Mouse (Mus musculus) heart, adult 2 months (tissue): ENCODE results near the gene Sdcbp2.

Source experiments
- CTCF ChIP-seq: fragments of 200-600 bp; IDR thresholded peaks from 2 replicates; pipeline ENCODE4 v1.8.1; 2022; ENCODE audit warnings: antibody characterized with exemption, mild to moderate bottlenecking, moderate library complexity
- EP300 ChIP-seq: fragments of 200-500 bp; IDR thresholded peaks from 2 replicates; pipeline ENCODE4 v1.6.1; 2011; ENCODE audit warnings: low read depth, low read length, control low read depth; ENCODE audit not compliant: insufficient read depth
- POLR2A ChIP-seq: fragments of 200-500 bp; IDR thresholded peaks from 2 replicates; pipeline ENCODE4 v1.6.1; 2011; ENCODE audit warnings: mild to moderate bottlenecking, low read depth, low read length, control low read depth; ENCODE audit not compliant: insufficient read depth

DNA sequence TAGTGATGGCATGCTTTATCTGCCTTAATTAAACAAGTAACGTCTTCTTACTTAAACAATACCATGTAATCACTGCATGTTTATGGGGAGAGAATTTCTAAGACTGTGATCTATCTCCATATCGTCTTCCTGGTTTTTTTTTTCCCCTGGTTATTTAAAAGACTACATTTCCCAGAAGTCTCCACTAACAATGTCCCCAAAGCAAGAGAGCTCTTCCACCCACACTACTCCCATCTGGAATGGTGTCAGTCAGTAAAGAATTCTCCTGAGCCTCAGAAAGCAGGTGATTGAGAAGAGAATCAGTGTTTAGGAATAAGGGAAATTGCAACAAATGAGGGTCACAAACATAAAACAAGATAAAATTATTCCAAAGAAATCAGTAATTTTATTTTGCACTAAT is 62.5 kb downstream of the Sdcbp2 start:
- no peak for TF ChIP-seq CTCF
- TF ChIP-seq EP300: no peak
- TF ChIP-seq POLR2A: no peak
